Mouse (Mus musculus) heart, embryonic 13.5 days (tissue): Measurements from ENCODE around the gene Gm21209. TPM values are rescaled to one million over a fixed set of nuclear protein-coding genes. Genes with fewer than 3 reads are reported as not detected.
"Not testable (repeated sequence)": the region's sequence is repeated elsewhere in the genome, so short reads cannot be mapped to it uniquely, and the experiment has no call there.

Source experiments
- ATAC-seq: fragments of 200-750 bp; cut with Nextera tagmentation; 2 replicates; pipeline ENCODE4 v1.8.0; 2017; ENCODE audit warnings: moderate TSS enrichment; ENCODE audit not compliant: insufficient number of reproducible peaks, low FRiP score, low TSS enrichment; ENCODE audit errors: extremely low read depth
- H3K27ac ChIP-seq: fragments of 300-500 bp; sonication (generic); replicated peaks from 2 replicates; pipeline ENCODE4 v1.5.1; 2015; ENCODE audit warnings: moderate library complexity, mild to moderate bottlenecking, inconsistent platforms
- H3K27me3 ChIP-seq: fragments of 300-500 bp; sonication (generic); replicated peaks from 2 replicates; pipeline ENCODE4 v1.6.1; 2015; ENCODE audit warnings: mild to moderate bottlenecking, inconsistent platforms
- H3K36me3 ChIP-seq: fragments of 300-500 bp; sonication (generic); 2 replicates; pipeline ENCODE4 v1.6.1; 2015; ENCODE audit warnings: mild to moderate bottlenecking, inconsistent platforms
- H3K4me1 ChIP-seq: fragments of 300-500 bp; sonication (generic); 2 replicates; pipeline ENCODE4 v1.6.1; 2015; ENCODE audit warnings: inconsistent platforms
- H3K4me2 ChIP-seq: fragments of 300-500 bp; sonication (generic); 2 replicates; pipeline ENCODE4 v1.6.1; 2015; ENCODE audit warnings: inconsistent platforms, mild to moderate bottlenecking, moderate library complexity
- H3K4me3 ChIP-seq: fragments of 300-500 bp; sonication (generic); 2 replicates; pipeline ENCODE4 v1.5.1; 2015; ENCODE audit warnings: moderate library complexity, mild to moderate bottlenecking, inconsistent platforms
- H3K9ac ChIP-seq: fragments of 300-500 bp; sonication (generic); 2 replicates; pipeline ENCODE4 v1.6.1; 2015; ENCODE audit warnings: inconsistent platforms, mild to moderate bottlenecking, moderate library complexity
- H3K9me3 ChIP-seq: fragments of 300-500 bp; sonication (generic); 2 replicates; pipeline ENCODE4 v1.6.1; 2016; ENCODE audit warnings: inconsistent platforms
- WGBS: fragments of 180-500 bp; shearing (Covaris S2); methylation state at CpG from one replicate; pipeline ENCODE4 v1.1.7; 2015; ENCODE audit warnings: mixed read lengths; 5-methylcytosine and 5-hydroxymethylcytosine counted together
- polyA plus RNA-seq: library from polyadenylated mRNA; unstranded; fragments of >200 nt; fragmentation: Nextera tagmentation; extraction: Ambion mirVana; gene quantifications from 2 replicates; pipeline ENCODE4 v1.2.1, GENCODE M21; 2015

The Gm21209 gene
- not detected in 2 replicates for polyA plus RNA-seq

GRCm38 (mm10) chrY:49570856-49571255, at the start of gene Gm21209:
TSS of gene Gm21209 (plus strand) at chrY:49571156.
- H3K4me2 ChIP-seq, H3K4me1 ChIP-seq, H3K36me3 ChIP-seq, H3K4me3 ChIP-seq, H3K27me3 ChIP-seq, H3K27ac ChIP-seq, H3K9me3 ChIP-seq, ATAC-seq, H3K9ac ChIP-seq: not testable (repeated sequence)
- WGBS, result no CpG with 5 or more reads among the region's 6 CpGs
